Mouse (Mus musculus): ENCODE results near the gene Dcp1b. TPM values are rescaled to one million over a fixed set of nuclear protein-coding genes. Genes with fewer than 3 reads are reported as not detected.
"Not testable (repeated sequence)": the region's sequence is repeated elsewhere in the genome, so short reads cannot be mapped to it uniquely, and the experiment has no call there.

Gene Dcp1b
- total RNA-seq, 1 experiment from 2014 or later = 10.6 TPM

GRCm38 (mm10) chr6:119194161-119194560, 19.1 kb downstream of the Dcp1b start:
- no peak for ATAC-seq (replicated peaks; ENCODE audit: low read depth, poor library complexity, severe bottlenecking)

- ATAC-seq (replicated peaks; ENCODE audit: low read depth, poor library complexity, severe bottlenecking) = no peak
These were observed 19.5 kb downstream of the Dcp1b start for GRCm38 (mm10) chr6:119194601-119195000.

GRCm38 (mm10) chr6:119196382-119197305, 21.6 kb downstream of the Dcp1b start, which contains the start of gene Cacna1c:
Cacna1c (minus strand) TSS chr6:119196418.
- ATAC-seq (replicated peaks; ENCODE audit: low read depth, poor library complexity, severe bottlenecking) = no peak

GRCm38 (mm10) chr6:119198534-119199273, 23.7 kb downstream of the Dcp1b start:
- no peak for ATAC-seq (replicated peaks; ENCODE audit: low read depth, poor library complexity, severe bottlenecking)

GRCm38 (mm10) chr6:119199274-119199879, 24.3 kb downstream of the Dcp1b start:
- ATAC-seq (replicated peaks; ENCODE audit: low read depth, poor library complexity, severe bottlenecking) = no peak

GRCm38 (mm10) chr6:119200362-119200761, 25.3 kb downstream of the Dcp1b start:
- no peak for ATAC-seq (replicated peaks; ENCODE audit: low read depth, poor library complexity, severe bottlenecking)

- ATAC-seq (replicated peaks; ENCODE audit: low read depth, poor library complexity, severe bottlenecking) = no peak
These were observed 26.5 kb downstream of the Dcp1b start for GRCm38 (mm10) chr6:119201575-119201974.

- ATAC-seq (replicated peaks; ENCODE audit: low read depth, poor library complexity, severe bottlenecking) = no peak
These were observed 29.2 kb downstream of the Dcp1b start for GRCm38 (mm10) chr6:119204286-119204685.

GRCm38 (mm10) chr6:119204915-119205314, 29.9 kb downstream of the Dcp1b start:
- ATAC-seq (replicated peaks; ENCODE audit: low read depth, poor library complexity, severe bottlenecking) = no peak

GRCm38 (mm10) chr6:119206006-119206405, 31.0 kb downstream of the Dcp1b start:
- not testable (repeated sequence) for ATAC-seq (replicated peaks; ENCODE audit: low read depth, poor library complexity, severe bottlenecking)

GRCm38 (mm10) chr6:119213375-119213774, 38.3 kb downstream of the Dcp1b start:
- ATAC-seq (replicated peaks; ENCODE audit: low read depth, poor library complexity, severe bottlenecking) = no peak

- 0 out of 2 replicates have a peak, but pooled peaks have one; percentile 36 for ATAC-seq (replicated peaks; ENCODE audit: low read depth, poor library complexity, severe bottlenecking)
These were observed 39.1 kb downstream of the Dcp1b start for GRCm38 (mm10) chr6:119214190-119214589.

- no peak for ATAC-seq (replicated peaks; ENCODE audit: low read depth, poor library complexity, severe bottlenecking)
These were observed 40.1 kb downstream of the Dcp1b start for GRCm38 (mm10) chr6:119215040-119215613.

- no peak for ATAC-seq (replicated peaks; ENCODE audit: low read depth, poor library complexity, severe bottlenecking)
These were observed 42.6 kb downstream of the Dcp1b start for GRCm38 (mm10) chr6:119217661-119218060.

- no peak for ATAC-seq (replicated peaks; ENCODE audit: low read depth, poor library complexity, severe bottlenecking)
These were observed 43.5 kb downstream of the Dcp1b start for GRCm38 (mm10) chr6:119218591-119218990.

GRCm38 (mm10) chr6:119219237-119219870, 44.3 kb downstream of the Dcp1b start:
- no peak for ATAC-seq (replicated peaks; ENCODE audit: low read depth, poor library complexity, severe bottlenecking)

GRCm38 (mm10) chr6:119220297-119220696, 45.2 kb downstream of the Dcp1b start:
- peak; percentile 93 for ATAC-seq (replicated peaks; ENCODE audit: low read depth, poor library complexity, severe bottlenecking)

GRCm38 (mm10) chr6:119224451-119225195, 49.6 kb downstream of the Dcp1b start:
- ATAC-seq (replicated peaks; ENCODE audit: low read depth, poor library complexity, severe bottlenecking) = no peak

GRCm38 (mm10) chr6:119225226-119225625, 50.2 kb downstream of the Dcp1b start:
- no peak for ATAC-seq (replicated peaks; ENCODE audit: low read depth, poor library complexity, severe bottlenecking)
